Mouse (Mus musculus): Measurements from ENCODE around the gene Galnt2. TPM values are rescaled to one million over a fixed set of nuclear protein-coding genes. Genes with fewer than 3 reads are reported as not detected.

Gene Galnt2
- polyA plus RNA-seq, 1 experiment, result 20.7 TPM

DNA sequence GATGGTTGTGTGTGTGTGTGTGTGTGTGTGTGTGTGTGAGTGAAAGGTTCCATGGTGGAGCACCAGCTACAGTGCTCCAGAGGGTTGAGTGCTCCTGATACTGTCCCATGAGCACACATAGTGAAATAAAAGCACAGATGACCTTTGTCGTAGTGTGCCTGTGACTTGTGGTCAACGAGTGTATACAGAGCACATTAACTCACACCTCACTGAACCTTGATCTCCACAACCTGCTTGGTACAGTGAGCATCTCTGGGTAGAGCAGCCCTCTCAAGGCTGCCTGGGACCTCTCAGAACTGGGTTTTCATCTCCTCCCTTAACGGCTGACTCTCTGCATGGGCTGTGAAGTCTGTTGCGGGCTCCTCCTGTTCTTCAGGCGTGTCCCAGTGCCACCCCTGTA, 60.5 kb downstream of the Galnt2 start:
- DNase-seq (ENCODE audit: low read depth), result no peak

DNA sequence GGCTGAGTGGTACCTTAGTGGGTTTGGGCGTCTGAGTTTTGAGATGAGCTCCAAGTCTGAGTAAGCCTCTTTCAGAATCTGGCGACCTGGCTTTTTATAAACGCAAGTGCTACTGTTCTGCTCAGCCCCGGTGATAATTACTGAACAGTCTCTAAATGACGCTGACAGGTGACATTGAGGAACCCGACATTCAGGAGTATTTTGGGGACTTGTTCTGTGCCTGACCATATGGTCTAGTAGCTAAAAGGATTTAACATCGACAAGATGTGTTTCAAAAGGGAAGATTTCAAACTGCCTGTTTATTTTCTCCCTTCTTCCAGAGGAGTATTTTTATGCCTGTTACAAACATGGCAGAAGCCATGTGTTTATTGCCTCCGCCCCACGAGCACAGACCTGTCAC, 61.8 kb downstream of the Galnt2 start:
- no peak for DNase-seq (ENCODE audit: low read depth)

DNA sequence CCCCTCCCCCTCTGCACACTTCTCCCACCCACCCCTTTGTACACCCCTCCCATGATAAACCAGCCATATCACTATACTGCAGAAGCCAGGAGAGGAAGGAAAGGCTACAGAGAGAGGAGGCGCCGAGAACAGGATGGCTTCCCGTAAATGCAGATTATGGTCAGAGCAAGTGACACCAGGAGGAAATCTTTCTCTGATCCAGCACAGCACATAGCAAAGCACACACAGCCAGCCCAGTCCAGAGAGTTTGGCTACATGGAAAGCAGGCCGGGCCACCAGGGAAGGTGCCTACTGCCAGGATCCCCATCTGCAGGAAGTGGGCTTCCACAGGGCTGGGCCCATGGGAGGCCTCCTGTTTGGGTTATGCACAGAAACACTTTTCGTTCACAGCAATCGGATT, 63.2 kb downstream of the Galnt2 start:
- DNase-seq (ENCODE audit: low read depth), result no peak

DNA sequence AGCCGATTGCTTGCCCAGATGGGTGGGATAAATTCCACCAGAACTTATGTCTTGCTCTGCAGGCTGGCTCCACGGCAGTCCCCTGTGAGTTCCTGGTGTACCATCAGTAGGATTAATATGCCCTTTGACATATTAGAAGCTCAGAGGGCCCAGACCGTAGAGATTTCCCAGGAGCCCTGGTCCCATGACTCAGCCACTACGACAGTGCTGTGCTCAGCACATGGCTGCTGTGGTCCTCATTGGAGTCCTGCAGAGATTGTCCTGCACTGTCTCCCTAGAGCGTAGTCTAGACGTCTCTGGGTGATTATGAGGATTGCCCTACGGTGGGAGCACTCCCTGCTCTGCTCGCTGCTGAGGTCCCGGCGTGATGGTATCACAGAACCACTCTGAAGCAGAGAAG, 63.7 kb downstream of the Galnt2 start:
- no peak for DNase-seq (ENCODE audit: low read depth)

DNA sequence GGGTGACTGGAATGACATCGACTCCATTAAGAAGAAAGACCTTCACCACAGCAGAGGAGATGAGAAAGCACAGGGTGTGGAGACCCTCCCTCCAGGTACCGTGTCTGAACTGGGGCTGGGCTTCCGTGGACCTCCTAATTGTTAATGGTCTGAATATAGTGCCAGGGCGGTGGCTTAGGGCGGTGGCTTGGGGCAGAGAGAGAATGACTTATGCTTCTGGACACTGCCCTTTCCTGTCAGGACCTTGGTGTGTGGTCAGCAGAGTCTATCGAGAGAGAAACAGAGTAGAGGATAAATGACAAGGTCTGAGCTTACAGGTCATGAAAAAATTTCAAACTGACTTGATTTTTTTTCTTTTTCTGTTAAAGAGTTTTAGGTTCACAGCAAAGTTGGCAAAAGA, 64.2 kb downstream of the Galnt2 start:
- no peak for DNase-seq (ENCODE audit: low read depth)

DNA sequence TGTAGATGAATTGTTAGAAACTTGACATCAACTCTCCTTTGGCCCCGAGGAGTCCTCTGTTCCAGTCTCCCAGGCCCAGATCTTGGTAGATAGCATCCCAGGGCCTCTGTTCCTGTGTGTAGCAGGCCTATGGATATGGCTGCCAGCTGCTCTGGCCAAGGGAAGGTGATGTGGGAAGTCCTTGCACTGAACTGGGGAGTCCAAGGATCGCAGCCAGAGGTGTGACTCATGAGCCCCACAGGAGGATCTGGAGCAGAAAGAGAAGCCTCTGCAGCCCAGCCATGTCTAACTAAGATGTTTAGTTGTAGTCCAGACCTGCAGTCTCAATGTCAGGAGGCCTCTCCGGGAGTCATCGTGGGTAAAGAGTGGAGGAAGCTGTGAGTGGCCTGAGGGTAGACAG, 70.3 kb downstream of the Galnt2 start:
- no peak for DNase-seq (ENCODE audit: low read depth)

DNA sequence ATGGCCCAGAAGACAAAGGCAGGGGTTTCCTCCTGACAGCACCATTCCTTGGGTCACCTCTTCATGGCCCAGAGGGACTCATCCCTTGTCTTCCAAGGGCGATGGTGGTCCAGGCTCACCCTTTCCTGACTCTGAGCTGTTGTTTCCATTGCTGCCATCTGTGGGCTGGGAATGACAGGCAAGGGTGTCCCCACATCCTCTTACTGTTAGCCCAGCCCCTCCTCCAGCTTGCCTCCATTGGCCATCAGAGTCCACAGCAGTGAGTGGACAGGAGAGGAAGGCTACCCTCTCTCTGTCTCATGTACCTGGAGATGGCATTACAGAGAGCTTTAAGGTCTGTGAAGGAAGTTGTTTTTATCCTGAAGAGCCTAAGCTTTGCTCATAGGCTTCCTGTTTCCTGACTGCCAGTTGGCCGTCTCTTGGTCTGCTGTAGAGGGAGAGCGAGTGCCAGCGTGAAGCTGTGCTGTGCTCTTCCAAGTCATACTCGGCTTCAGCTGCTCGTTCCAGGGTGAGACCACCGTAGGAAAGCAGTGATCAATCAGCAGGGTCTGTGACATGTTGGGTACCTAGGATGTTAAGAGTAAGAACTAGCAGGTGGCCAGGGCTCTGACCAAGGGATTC, 70.9 kb downstream of the Galnt2 start:
- DNase-seq (ENCODE audit: low read depth), result no peak

DNA sequence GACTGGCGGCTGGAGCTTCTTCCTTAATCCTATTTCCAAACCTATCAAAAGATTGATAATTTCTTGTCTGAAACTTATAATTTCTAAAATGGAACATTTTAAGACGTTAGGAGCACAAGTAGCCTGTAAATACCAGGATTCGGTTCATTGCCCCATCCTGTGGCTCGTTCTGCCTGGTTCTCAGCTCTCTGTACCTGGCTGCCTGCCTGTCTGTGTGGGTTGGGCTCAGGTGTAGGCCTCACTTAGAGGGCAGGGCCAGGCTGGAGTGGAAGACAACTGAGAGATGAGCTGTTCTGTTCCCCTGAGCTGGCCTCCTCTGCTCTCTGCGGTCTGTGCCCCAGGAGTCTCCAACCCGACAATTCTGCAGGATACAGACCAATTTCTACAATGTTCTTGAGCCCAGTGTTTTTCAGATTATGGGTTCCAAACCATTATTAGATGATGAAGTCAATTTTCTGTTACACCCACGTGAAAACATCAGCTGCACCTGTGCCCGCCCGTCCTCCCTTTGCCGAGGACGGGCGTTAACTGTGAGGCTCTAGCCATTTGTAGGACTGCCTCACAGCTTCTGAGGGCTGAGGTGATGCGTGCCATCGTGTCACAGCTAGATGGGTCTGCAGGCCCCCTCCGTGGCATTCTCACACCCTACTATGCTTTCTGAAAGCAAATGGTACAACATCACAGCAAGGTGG, 72.2 kb downstream of the Galnt2 start:
- peak; percentile 55 for DNase-seq (ENCODE audit: low read depth)

DNA sequence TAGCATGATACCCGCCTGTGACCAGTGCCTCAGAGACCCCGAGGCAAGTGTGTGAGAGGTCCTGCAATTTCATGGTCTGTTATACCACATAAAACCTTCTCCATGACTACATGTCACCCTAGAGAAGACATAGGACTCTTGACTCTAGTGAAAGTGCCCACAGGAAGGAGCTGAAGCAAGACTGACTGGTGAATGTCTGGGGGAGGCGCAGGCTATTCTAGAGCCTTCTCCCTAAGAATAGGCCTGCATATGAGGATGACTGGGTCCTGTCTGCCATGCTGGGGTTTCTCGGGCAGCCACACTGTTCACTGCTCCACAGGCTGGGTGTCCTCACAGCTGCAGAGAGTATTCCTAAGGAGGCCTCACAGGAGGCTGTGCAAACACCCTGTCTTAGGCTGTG, 73.0 kb downstream of the Galnt2 start:
- DNase-seq (ENCODE audit: low read depth), result no peak

DNA sequence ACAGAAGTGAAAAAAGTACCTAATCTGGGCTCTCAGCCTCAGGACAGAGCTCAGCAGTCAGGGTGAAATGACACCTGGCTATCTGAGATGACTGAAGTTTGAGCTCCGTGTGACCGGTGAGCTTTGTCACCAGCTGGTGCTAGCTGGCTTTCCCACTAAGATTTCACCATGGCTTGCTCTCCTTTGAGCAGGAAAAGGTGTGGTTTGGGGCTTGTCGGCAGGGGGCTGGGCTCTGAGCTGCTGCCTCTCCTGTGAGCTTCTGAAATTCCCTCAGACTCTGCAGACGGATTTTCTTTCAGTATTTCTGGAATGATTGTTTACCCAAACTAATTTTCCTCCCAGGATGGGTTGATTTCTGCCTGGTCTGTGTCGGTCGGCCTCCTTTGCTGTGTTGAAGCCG, 75.4 kb downstream of the Galnt2 start:
- DNase-seq (ENCODE audit: low read depth), result no peak

DNA sequence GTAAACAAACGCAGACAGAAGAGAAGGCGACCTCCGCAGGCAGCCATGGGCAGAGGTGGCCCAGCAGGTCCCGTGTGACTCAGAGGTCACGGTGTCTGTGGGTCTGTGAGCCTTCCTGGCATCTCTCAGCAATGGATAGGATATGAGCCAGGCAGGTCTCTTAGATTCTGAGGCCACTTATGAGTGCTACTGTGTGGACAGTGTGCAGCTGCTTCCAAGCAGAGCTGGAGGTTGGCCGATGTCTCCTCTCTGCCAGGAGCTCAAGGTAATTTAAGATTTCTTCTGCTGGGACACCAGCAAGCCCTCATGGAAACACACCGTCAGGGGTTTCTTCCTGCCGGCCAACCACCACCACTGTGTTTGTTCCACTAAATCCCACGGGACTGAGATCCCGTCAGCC, 76.5 kb downstream of the Galnt2 start:
- DNase-seq (ENCODE audit: low read depth), result no peak

DNA sequence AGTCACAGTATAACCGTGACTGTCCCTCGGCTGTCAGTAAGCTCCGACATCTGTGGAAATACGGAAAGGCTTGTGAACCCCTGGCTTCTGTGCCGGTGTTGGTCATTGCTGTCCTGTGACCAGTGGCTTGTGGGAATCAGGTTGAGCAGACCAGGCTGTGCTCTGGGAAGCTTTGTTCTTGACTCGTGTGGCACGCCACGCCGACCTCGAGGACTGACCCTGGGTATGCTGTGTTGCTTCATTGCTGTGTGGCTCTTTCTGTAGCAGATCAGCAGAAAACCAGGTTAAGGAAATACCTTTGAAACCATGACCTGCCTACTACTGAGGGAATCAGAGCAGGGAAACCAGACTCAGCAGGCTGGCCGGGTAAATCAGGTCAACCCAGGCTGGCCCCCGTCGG, 79.3 kb downstream of the Galnt2 start:
- no peak for DNase-seq (ENCODE audit: low read depth)

DNA sequence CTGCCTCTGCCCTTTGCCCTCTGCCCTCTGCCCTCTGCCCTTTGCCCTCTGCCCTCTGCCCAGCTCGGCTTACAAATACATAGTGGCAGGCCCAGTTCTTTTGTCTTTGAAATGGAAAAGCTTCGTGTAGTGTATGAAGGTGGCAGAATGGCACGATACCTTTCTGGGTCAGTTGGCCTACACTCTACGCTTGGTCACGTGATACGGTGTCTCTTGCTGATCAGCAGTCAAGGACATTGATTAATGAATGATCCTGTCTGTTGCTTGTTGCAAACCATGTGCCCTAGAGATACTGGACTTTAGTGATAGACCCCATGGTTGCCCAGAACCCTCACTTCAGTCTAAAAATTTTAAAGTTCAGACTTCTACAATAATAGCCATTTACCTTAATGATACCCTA, 79.9 kb downstream of the Galnt2 start:
- DNase-seq (ENCODE audit: low read depth), result no peak

DNA sequence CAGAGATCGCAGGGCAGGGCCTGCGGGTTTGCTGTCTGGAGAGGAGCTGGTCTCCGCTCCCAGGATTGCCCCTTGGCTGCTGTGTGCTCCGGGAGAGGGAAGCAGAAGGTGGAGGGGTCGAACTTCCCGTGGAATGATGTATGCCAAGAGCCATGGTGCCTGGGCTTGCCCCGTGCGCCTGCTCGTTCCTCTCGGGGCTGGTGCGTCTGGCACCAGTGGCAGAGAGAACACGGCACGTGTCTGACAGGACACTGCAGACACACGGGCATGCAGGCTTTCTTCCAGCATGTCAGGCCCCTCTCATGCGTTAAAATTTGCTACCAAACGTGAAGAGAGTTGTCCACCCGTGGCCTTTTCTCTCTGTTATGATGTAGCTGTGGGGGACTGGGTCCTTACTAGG, 80.5 kb downstream of the Galnt2 start:
- DNase-seq (ENCODE audit: low read depth), result no peak

DNA sequence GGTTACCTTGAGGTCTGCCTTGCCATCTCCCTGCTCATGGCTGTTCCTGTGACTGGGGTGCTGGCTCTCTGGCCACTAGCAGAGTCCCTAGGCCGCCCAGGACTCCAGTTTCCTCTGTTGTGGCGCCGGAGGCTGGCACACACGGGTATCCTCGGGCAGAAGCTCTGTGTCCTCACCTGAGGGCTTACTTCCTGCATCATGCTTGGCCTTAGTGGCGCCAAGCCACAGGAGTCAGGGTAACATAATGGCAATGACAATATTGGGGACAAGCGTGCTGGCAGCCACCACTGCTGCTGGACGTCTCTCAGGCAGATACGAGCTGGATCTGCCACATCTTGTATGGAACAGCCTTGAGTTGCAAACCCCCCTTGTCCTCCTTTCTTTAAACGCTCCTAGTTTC, 81.0 kb downstream of the Galnt2 start:
- no peak for DNase-seq (ENCODE audit: low read depth)

DNA sequence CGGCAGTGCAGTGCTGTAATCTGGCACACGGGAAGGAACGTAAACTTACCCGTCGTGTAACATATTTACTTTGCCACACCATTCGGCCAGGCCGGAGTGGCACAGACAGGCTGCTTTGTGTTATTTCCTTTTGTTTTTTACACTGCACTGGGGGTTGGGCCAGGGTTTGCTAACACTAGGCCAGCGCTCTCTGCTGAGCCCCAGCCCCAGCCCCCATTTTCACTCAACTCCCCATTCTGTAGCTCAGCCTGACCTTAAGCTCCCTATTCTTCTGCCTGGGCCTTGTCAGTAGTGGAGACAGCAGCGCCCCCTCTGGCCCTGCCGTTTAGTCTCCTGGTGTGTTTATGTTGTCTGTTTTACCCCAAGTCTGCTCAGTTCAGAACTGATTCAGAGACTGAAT, 83.6 kb downstream of the Galnt2 start:
- DNase-seq (ENCODE audit: low read depth), result no peak

DNA sequence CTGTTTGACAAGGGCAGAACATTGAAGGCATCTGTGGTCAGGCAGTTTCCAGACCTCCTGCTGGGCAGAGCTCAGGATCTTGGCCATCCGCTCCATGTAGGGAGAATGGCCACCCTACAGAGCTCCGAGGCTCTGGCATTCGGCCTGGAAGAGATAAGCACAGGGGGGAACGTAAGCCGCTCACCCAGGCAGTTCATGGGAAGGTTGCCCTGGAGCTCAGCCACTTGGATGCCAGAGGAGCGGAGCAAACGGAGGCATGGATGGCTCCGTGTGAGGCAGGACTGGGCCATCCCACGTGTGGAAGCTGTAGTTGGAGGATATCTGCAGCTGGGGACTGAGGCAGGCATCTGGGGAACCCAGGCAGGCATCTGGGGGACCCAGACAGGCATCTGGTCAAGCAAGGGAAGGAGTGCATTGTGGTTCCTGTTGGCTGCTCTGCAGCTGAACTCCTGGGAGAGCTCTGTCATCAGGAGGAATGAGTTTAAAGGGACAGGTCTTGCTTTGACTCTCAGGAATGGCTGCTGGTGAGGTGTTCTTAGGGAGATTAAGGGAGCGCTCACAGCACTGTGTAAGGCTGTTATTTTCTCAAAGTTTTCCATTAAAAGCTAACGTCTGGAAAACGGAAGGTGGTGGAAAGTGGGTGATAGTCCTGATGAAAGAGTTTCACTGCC, 85.4 kb downstream of the Galnt2 start:
- no peak for DNase-seq (ENCODE audit: low read depth)

DNA sequence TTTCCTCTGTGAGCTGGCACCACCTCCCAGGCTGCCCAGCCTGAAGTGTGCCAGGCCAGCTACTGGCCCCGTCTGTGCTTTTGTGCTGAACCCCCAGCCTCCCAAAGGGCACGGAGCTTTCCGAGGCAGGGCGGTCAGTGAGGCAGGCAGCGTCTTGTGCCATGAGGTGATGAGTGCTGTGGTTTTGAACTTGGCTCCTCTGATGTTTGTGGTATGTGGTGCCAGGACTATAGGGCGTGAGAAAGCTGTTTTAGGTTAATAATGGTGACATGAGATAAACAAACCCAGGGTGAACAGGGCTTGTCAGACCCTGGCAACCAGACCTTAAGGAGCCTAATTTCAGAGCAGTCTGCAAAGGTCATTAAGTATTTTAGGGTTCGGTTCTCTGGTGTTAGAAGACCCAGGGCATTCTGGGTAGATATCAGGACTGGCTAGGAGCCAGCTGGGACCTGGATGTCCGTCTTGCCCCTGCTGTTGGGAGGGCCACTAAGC, 86.0 kb downstream of the Galnt2 start:
- DNase-seq (ENCODE audit: low read depth), result no peak

DNA sequence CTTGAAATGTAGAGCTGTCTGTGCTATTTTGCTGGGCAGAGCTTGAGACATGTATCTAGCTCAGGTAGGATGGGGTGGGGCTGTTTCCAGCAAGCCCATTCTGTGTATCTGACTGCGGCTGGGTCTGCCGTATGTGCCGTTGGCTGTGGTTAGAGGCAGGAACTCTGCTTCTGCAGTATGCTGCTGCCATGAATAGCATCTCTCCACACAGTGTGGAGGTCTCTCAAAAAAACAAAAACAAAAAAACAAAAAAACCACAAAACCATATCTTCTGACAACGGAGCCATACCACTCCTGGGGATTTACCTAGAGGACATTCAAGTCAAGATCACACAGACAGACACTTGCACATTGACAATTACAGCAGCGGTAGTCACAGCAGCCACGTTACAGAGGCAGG, 86.6 kb downstream of the Galnt2 start:
- no peak for DNase-seq (ENCODE audit: low read depth)

DNA sequence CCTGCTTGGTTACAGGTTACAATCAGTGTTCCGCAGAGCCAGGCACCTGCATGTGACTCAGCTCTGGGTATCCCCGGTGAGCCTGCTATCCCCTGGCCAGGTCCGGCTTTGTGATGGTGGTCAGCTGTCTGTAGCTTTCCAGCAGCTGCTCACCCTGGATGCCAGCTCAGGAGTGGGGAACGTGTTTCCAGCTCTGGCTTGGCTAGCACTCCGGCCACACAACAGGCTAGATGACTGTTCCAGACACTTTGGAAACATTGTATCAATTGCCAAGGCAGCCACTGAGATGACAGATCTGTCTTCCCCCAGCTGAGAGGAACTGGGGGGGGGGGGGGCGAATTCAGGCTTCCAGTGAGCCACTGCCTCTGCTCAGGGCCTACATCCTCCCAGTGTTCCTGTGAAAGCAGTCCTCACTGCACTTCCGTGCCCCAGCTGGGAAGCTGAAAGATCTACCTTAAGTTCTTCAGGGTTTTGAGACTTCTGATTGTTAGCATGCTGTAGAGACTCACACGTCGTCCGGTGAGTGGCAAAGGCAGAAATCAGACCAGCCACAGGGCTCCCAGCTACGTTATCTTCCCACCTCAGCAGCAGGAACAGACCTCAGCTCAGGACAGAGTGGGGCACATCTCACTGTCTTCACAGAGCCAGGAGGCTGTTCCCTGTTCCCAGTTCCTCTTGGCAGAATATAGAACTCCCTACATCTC, 87.6 kb downstream of the Galnt2 start:
- no peak for DNase-seq (ENCODE audit: low read depth)

DNA sequence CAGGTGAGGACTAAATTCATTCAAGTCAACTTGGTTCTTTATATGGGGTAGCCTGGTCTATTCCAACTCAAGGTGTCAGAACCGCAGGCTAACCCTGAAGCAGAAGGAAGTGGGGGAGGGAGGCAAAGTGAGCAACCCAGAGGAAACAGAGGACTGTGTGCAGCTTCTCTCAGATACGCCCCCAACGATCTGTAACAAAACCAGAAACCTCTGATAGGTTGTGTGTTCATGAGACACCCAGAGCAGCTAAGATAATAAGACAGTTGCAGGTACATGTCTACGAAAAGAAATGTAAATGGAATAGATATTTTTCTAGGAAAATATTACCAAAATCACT, 88.1 kb downstream of the Galnt2 start:
- DNase-seq (ENCODE audit: low read depth), result no peak

DNA sequence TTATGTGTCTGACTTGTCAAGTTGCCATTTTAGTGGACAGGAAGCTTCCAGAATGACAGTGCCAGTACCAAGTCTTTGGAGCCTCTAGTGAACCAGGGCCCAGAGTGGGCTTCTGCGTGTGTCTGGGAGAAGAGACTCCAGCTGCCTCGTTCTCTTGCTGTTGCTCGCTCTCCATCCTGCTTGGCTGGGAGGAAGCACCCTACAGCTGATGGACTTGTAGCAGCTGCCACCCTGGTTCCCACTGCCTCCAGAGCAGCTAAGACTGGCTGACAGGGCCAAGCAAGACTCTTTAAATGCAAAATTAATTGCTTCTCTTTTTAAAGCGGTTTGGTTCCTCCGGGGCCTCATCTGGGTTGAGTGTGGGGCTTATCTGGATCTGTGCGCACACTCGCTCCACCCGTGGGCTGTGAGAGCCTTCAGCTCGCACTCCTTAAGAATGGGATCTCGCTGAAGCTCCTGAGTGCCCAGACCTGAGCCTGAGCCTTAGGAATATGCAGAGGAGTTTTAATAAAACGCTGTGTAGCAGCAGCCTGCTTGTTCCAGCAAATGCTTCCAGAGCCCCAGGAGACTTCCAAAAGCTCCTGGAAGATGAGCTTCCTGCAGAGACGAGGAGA, 90.1 kb downstream of the Galnt2 start:
- DNase-seq (ENCODE audit: low read depth), result no peak
